Comparison of ENCODE assay signal across 39 mouse cellular contexts in genomic region chr14:20248001-20248400, GRCm38 (mm10). TPM values are rescaled to one million over a fixed set of nuclear protein-coding genes. Genes with fewer than 3 reads are reported as not detected.
"Had no signal": no experiment of that assay in that cellular context is flagged by ENCODE, and none has a peak within 500 bp of the region (broad histone marks: within the 10 kb centered on the region; RNA-seq: fewer than 3 reads in every experiment).

No protein-coding gene starts in this region.

- H3K4me3 ChIP-seq: heart, adult 2 months; heart, embryonic 13.5 days; heart, embryonic 15.5 days; hindbrain, embryonic 13.5 days; hindbrain, embryonic 15.5 days; kidney, embryonic 15.5 days; limb, embryonic 13.5 days; limb, embryonic 15.5 days; liver, embryonic 12.5 days had no signal

- H3K27ac ChIP-seq: heart, adult 2 months; heart, embryonic 13.5 days; heart, embryonic 15.5 days; hindbrain, embryonic 13.5 days; hindbrain, embryonic 15.5 days; hindbrain, postnatal 0 days; kidney, embryonic 15.5 days; kidney, postnatal 0 days; limb, embryonic 13.5 days; limb, embryonic 15.5 days; liver, embryonic 12.5 days; liver, embryonic 14.5 days had no signal

- DNase-seq: gastrocnemius, postnatal 14 days; gastrocnemius, postnatal 36 days; heart, adult 2 months; heart, postnatal 14 days; heart, postnatal 36 days; kidney, adult 11 months; kidney, adult 2 months; kidney, adult 9 months; kidney, postnatal 14 days; kidney, postnatal 36 days; layer of hippocampus, adult 9-11 months; layer of hippocampus, postnatal 36 days; left cerebral cortex, postnatal 4 days had no signal

RNA-seq across cellular contexts. Expression of gene Kcnk16, which starts 21.0 kb away (rescaled TPM):
- total RNA-seq: gastrocnemius, adult 18-20 months; gastrocnemius, postnatal 14 days; gastrocnemius, postnatal 36 days; heart, adult 2 months; heart, postnatal 14 days; heart, postnatal 36 days; hematopoietic stem cell, adult 5-6 weeks; hindbrain, postnatal 0 days; layer of hippocampus, adult 18-20 months; layer of hippocampus, adult 8-10 months; layer of hippocampus, postnatal 14 days; layer of hippocampus, postnatal 36 days; left cerebral cortex, adult 18-20 months; left cerebral cortex, adult 8-10 months; left cerebral cortex, postnatal 10 days; left cerebral cortex, postnatal 25 days; left cerebral cortex, postnatal 4 days; liver, adult 2 months had no signal
- polyA plus RNA-seq: gonadal fat pad, adult 2 months; heart, adult 2 months; heart, embryonic 11.5 days; heart, postnatal 0 days; hindbrain, embryonic 11.5 days; hindbrain, embryonic 13.5 days; hindbrain, embryonic 15.5 days; hindbrain, postnatal 0 days; kidney, adult 2 months; kidney, embryonic 15.5 days; kidney, postnatal 0 days; limb, embryonic 11.5 days; limb, embryonic 13.5 days; liver, adult 2 months had no signal
